Mouse (Mus musculus): ENCODE measurements around the gene Setd5.

GRCm38 (mm10) chr6:113078031-113078721, 1.0 kb downstream of the Setd5 start:
- TF ChIP-seq CTCF (IDR thresholded peaks at IDR 0.05; ENCODE audit: extremely low read depth, insufficient read depth, insufficient read length, insufficient replicate concordance) (no peak), POLR2A (IDR thresholded peaks at IDR 0.05; ENCODE audit: low read depth, low read length) (no peak)
